Mouse (Mus musculus): Measurements from ENCODE around the gene Lsm3.
A peak's percentile ranks its signal among the peaks of the same experiment; 100 is the strongest.

Lsm3 gene

DNA sequence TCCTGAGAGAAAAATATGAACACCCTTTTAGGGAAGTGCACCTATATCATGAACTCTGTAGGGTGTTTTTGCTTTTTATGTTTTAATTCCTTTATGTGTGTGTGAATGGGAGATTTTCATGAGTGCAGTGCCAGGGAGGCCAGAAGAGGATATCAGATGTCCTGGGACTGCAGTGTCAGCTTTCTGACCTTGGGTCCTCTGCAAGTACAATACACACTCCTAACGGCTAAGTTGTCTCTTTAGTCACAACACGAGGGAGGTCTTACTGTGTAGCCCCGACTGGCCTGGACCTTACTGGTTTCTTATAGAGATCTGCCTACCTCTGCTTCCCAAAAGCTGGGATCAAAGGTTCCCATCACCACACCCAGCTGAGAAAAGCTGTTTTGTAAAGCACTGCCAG is 37.0 kb downstream of the Lsm3 start:
- DNase-seq (ENCODE audit: low read depth, low spot score): no peak

- DNase-seq (ENCODE audit: low read depth, low spot score): no peak
These were observed 42.8 kb downstream of the Lsm3 start for GRCm38 (mm10) chr6:91558565-91558964.

- peak; percentile 90 for DNase-seq (ENCODE audit: low read depth, low spot score)
These were observed 43.6 kb downstream of the Lsm3 start for GRCm38 (mm10) chr6:91559371-91559770.

DNA sequence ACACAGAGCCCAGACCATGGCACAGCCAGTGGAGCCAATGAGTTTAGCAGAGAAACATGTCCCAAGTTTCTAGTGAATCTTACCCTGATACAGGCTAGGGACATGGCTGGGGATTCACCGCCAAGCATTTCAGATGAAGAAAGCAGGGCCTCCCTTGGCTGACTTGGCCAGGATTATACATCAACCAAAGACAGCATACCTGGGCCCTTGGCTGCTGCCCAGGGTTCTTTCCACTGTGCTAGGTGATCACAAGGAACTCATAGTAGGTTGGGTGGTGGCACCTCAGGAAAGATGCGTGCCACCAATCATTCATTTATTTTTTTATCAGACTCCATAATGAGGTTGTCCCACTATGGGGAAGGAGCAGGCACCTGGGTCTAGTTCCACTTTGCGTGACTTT is 44.5 kb downstream of the Lsm3 start:
- DNase-seq (ENCODE audit: low read depth, low spot score): no peak

- peak; percentile 64 for DNase-seq (ENCODE audit: low read depth, low spot score)
These were observed 47.3 kb downstream of the Lsm3 start for GRCm38 (mm10) chr6:91563031-91563430.

GRCm38 (mm10) chr6:91566407-91566806 is 50.7 kb downstream of the Lsm3 start:
- DNase-seq (ENCODE audit: low read depth, low spot score): no peak

Measured in 3T3-L1 (cell line).